Mouse (Mus musculus): ENCODE data around the gene 1810043G02Rik. TPM values are rescaled to one million over a fixed set of nuclear protein-coding genes. Genes with fewer than 3 reads are reported as not detected.
"Not testable (repeated sequence)": the region's sequence is repeated elsewhere in the genome, so short reads cannot be mapped to it uniquely, and the experiment has no call there.

1810043G02Rik gene
- total RNA-seq, 4 experiments from 2014 or later, result 36.6 to 46.0 (median 40.5) TPM

- peak in 1 of 2 experiments; percentile 51 for DNase-seq (ENCODE audit: low spot score in 2 of 2)
These were observed 26.3 kb downstream of the 1810043G02Rik start for GRCm38 (mm10) chr10:78004479-78005100.

GRCm38 (mm10) chr10:78005791-78006438 is 27.6 kb downstream of the 1810043G02Rik start:
- DNase-seq (ENCODE audit: low spot score in 2 of 2), result no peak

GRCm38 (mm10) chr10:78007203-78007602 is 28.9 kb downstream of the 1810043G02Rik start:
- no peak for DNase-seq (ENCODE audit: low spot score in 2 of 2)

- no peak for DNase-seq (ENCODE audit: low spot score in 2 of 2)
These were observed 29.8 kb downstream of the 1810043G02Rik start for GRCm38 (mm10) chr10:78008169-78008568.

GRCm38 (mm10) chr10:78009184-78009944 is 31.0 kb downstream of the 1810043G02Rik start:
- peak; percentile 89 to 91 for DNase-seq (ENCODE audit: low spot score in 2 of 2)

- DNase-seq (ENCODE audit: low spot score in 2 of 2), result no peak
These were observed 31.6 kb downstream of the 1810043G02Rik start, which contains the start of gene Pfkl for GRCm38 (mm10) chr10:78009945-78010293. Pfkl (minus strand) TSS chr10:78010083.

GRCm38 (mm10) chr10:78010335-78010734 is 32.0 kb downstream of the 1810043G02Rik start:
- no peak for DNase-seq (ENCODE audit: low spot score in 2 of 2)

- not testable (repeated sequence) for DNase-seq (ENCODE audit: low spot score in 2 of 2)
These were observed 32.8 kb downstream of the 1810043G02Rik start for GRCm38 (mm10) chr10:78011116-78011515.

GRCm38 (mm10) chr10:78012661-78013495 is 34.6 kb downstream of the 1810043G02Rik start:
- DNase-seq (ENCODE audit: low spot score in 2 of 2), result no peak

- DNase-seq (ENCODE audit: low spot score in 2 of 2), result no peak
These were observed 37.2 kb downstream of the 1810043G02Rik start for GRCm38 (mm10) chr10:78015489-78015888.

- DNase-seq (ENCODE audit: low spot score in 2 of 2), result no peak
These were observed 38.0 kb downstream of the 1810043G02Rik start for GRCm38 (mm10) chr10:78016366-78016765.

- DNase-seq (ENCODE audit: low spot score in 2 of 2), result peak in 1 of 2 experiments; percentile 69
These were observed 40.5 kb downstream of the 1810043G02Rik start for GRCm38 (mm10) chr10:78018797-78019203.

GRCm38 (mm10) chr10:78019291-78019690 is 41.0 kb downstream of the 1810043G02Rik start:
- no peak for DNase-seq (ENCODE audit: low spot score in 2 of 2)

- not testable (repeated sequence) for DNase-seq (ENCODE audit: low spot score in 2 of 2)
These were observed 41.7 kb downstream of the 1810043G02Rik start for GRCm38 (mm10) chr10:78019984-78020383.

GRCm38 (mm10) chr10:78025453-78025852 is 47.1 kb downstream of the 1810043G02Rik start:
- DNase-seq (ENCODE audit: low spot score in 2 of 2), result not testable (repeated sequence)

GRCm38 (mm10) chr10:78028129-78028528 is 49.8 kb downstream of the 1810043G02Rik start:
- peak in 1 of 2 experiments; percentile 75 for DNase-seq (ENCODE audit: low spot score in 2 of 2)

GRCm38 (mm10) chr10:78029080-78029479 is 50.8 kb downstream of the 1810043G02Rik start:
- DNase-seq (ENCODE audit: low spot score in 2 of 2), result no peak

GRCm38 (mm10) chr10:78031987-78032386 is 53.7 kb downstream of the 1810043G02Rik start:
- DNase-seq (ENCODE audit: low spot score in 2 of 2), result no peak

Measured in layer of hippocampus, adult 8-10 months (tissue).